Mouse (Mus musculus) kidney, postnatal 25 days (tissue): ENCODE measurements around the gene Slfn2.

ENCODE experiments used
- DNase-seq, 2 experiments: peaks; one replicate each; pipeline ENCODE4 v3.0.0; 2021; ENCODE audit warnings: mixed read lengths in 2 of 2

Gene Slfn2

DNA sequence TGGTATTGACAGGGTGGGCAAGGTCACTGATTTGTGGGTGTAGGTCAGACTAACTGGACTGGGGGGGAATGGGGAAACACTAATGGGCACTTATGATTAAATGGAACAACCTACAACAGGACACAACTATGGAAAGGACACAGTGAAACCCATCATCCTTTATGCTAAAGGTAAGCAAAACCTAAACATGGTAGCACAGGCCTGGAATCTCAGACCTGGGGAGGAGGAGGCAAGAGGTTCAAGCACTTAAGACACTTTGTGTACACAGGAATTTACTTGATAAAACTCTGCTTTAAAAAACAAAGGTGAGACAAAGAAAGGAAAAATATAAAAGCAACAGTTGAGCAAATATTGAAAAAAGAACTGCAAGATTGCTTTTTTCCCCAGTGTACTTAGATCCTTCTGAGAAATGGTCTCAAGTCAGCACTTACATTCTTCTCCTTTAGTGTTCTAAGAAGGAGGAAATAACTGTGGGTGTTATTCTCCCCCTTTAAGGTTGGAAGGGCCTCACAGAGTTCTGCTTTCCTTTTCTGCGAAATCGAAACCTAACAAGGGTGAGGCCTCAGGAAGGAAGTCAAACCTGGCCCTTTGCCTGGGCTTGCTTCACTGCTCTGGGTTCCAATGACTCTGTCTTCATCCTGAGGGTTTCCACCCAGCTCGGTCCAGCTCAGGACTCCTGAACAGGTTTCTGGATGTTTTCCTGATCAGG lies 13.0 kb downstream of the Slfn2 start:
- peak; percentile 90 to 91 for DNase-seq

DNA sequence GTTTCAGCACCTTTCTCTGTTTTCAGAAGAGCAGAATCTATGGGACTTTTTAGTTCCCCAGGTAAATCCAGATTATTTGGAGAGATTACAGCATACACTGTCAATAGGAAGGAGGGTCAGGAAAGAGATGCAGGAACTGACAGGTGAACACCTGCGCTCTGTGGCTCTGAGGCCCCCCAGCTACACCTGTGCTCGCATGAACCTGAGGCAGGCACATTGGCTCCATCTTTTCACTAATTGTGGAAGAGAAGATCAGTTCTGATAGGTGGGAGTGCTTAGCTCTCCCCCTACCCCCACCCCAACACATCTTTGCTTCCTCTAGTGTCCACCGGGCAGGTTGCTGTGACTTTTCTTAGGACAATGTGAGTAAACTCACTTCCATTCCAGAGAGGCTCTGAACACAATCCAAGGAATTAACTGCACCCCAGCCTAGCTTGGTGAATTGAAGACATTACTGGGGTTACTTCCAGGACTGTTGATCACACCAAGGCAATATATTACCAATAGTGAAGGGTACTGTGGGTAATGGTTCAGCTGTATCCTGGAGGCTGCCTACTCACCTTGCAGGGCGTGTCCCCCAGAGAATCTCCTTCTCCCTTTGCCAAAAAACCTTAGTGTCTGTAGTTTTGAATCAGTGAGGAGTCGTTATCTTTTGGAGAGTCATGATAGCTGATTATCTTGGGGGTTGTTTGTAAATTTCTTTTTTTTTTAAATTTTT lies 13.7 kb downstream of the Slfn2 start:
- peak in 1 of 2 experiments; percentile 27 for DNase-seq

GRCm38 (mm10) chr11:83079487-83080199 lies 14.7 kb downstream of the Slfn2 start:
- DNase-seq: peak in 1 of 2 experiments; percentile 28

GRCm38 (mm10) chr11:83082741-83083473 lies 18.0 kb downstream of the Slfn2 start:
- no peak for DNase-seq

GRCm38 (mm10) chr11:83084161-83084560 lies 19.2 kb downstream of the Slfn2 start:
- no peak for DNase-seq

DNA sequence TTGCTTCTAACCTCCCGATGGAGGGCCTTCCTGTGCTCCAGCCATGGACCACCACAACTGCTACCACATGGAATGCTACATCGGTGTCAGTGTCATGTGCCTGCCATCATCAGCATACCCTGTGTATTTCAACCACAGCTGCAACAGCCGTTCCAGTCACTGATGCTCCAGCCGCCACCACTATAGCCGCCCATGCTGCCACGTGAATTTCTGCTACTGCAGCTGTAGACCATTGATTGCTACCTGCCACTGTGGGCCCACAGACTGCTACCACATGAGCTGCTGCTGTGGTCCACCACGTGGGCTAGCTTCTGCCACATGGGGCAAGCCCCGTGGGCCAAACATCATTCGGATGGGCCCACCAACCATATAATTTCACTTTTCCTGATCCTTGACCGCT lies 19.8 kb downstream of the Slfn2 start:
- no peak for DNase-seq

DNA sequence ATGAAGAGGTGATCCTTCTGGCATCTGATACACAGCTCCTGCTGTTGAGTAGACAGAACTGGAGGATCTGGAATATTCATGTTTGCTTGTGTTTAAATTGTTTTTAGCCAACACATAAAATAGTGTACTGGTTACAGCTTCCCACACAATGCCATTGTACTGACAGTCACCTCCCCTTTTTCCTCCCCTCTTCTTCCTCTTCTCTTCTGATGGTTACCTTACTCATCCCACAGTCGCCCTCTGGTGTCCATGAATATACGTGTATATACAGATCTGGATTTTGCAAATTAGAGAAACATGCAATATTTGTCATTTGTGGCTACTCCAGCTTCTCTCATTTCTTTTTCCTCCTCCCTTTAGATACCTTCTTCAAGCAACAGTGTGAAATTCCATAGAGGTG lies 50.2 kb downstream of the Slfn2 start:
- DNase-seq: peak in 1 of 2 experiments; percentile 71

DNA sequence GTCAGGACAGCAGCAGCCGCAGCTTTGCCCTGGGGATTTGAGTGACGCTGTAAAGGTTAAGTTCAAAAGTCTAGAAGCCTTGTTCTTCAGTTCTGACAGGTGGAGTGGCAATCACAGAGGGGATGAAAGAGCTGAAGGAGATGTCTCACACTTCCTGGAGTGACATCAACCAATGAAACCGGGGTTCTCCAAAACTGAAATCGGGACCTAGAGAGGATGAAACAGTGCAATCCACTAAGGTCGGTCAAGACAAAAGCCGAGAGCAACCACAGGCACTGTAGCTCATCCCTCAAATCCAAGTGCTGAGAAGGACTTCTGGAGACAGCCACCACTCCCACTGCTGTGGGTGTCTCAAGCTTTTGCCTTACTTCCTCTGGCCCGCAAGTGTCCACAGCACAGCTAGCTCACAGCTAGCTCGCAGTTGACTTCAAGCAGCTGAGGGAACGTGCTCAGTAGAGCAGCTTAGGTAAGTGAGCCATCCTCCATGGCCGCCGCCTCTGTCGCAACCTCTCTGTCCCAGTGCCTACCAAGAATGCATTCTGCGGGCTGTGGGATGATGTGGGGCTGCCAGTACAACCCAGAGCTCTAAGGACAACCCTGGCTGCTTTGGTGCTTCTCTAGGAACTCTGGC lies 51.8 kb downstream of the Slfn2 start, which contains the start of gene Slfn1:
Slfn1 (plus strand) TSS at position 253 of the 631 bp plus-strand sequence.
- peak in 1 of 2 experiments; percentile 20 for DNase-seq

GRCm38 (mm10) chr11:83118056-83118455 lies 53.1 kb downstream of the Slfn2 start:
- DNase-seq: peak in 1 of 2 experiments; percentile 24
